Mouse (Mus musculus) hindbrain, embryonic 15.5 days (tissue): ENCODE measurements around the gene Capn10. TPM values are rescaled to one million over a fixed set of nuclear protein-coding genes. Genes with fewer than 3 reads are reported as not detected.
A peak's percentile ranks its signal among the peaks of the same experiment; 100 is the strongest.

ENCODE experiments used
- ATAC-seq: fragments of 200-750 bp; cut with Nextera tagmentation; 2 replicates; pipeline ENCODE4 v1.8.0; 2017; ENCODE audit warnings: low read depth, moderate number of reproducible peaks, moderate TSS enrichment; ENCODE audit not compliant: low FRiP score
- H3K27ac ChIP-seq: fragments of 300-500 bp; sonication (generic); replicated peaks from 2 replicates; pipeline ENCODE4 v1.5.1; 2015; ENCODE audit warnings: mild to moderate bottlenecking, inconsistent platforms
- H3K27me3 ChIP-seq: fragments of 300-500 bp; sonication (generic); 2 replicates; pipeline ENCODE4 v1.6.1; 2015; ENCODE audit warnings: control low read depth, inconsistent platforms
- H3K36me3 ChIP-seq: fragments of 300-500 bp; sonication (generic); 2 replicates; pipeline ENCODE4 v1.6.1; 2015; ENCODE audit warnings: control low read depth, inconsistent platforms
- H3K4me1 ChIP-seq: fragments of 300-500 bp; sonication (generic); replicated peaks from 2 replicates; pipeline ENCODE4 v1.6.1; 2015; ENCODE audit warnings: control low read depth, inconsistent platforms
- H3K4me2 ChIP-seq: fragments of 300-500 bp; sonication (generic); 2 replicates; pipeline ENCODE4 v1.6.1; 2015; ENCODE audit warnings: moderate library complexity, mild to moderate bottlenecking, inconsistent platforms
- H3K4me3 ChIP-seq: fragments of 300-500 bp; sonication (generic); 2 replicates; pipeline ENCODE4 v1.5.1; 2015; ENCODE audit warnings: mild to moderate bottlenecking, inconsistent platforms
- H3K9ac ChIP-seq: fragments of 300-500 bp; sonication (generic); 2 replicates; pipeline ENCODE4 v1.6.1; 2015; ENCODE audit warnings: inconsistent platforms
- H3K9me3 ChIP-seq: fragments of 300-500 bp; sonication (generic); 2 replicates; pipeline ENCODE4 v1.6.1; 2016; ENCODE audit warnings: control low read depth, inconsistent platforms
- WGBS: fragments of 180-500 bp; shearing (Covaris S2); methylation state at CpG from one replicate; pipeline ENCODE4 v1.1.7; 2015; 5-methylcytosine and 5-hydroxymethylcytosine counted together
- polyA plus RNA-seq: library from polyadenylated mRNA; unstranded; fragments of >200 nt; fragmentation: Nextera tagmentation; extraction: Ambion mirVana; gene quantifications from 2 replicates; pipeline ENCODE4 v1.2.1, GENCODE M21; 2015

Gene Capn10
- polyA plus RNA-seq: 59.2 and 62.3 TPM in 2 replicates

DNA sequence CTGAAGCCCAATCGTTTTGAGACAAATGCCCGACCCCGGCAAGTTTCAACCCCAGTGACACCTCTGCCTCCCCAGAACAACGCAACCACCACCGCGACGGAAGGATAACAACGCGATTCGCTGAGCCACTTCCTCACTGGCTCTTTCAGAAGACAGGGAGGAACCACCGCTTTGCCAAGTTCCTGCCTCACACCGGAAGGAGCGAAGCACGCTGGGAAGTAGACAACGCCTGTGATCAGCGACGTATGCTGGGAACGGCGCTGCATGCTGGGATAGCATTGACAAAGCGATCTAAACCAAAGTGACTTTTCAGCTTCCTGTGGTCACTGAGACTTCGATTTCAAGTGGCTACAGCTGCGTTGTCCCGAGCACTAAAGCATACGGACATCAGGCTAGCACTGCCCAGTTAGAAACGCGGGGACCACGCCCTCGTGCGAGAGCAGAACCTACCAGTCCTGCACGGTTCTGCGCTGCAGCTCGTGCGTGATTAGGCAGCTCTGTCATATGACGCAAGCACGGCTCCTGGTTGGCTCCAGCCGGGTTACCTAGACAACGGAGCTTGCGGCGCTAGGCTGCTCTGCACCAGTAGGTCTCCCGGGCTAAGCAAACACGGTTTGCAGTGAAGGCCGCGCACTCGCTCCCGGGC, at the start of gene Capn10:
Capn10 (plus strand) TSS at position 195 of the 646 bp plus-strand sequence.
- under 1% methylated on average over 45 of the region's 45 CpGs for WGBS
- ATAC-seq: peak; percentile 100
- H3K4me1 ChIP-seq: peaks cover 35% of the 10 kb centered on the region
- peak within 1 kb of the TSS; percentile 95 for H3K27ac ChIP-seq
- H3K9ac ChIP-seq: peak within 1 kb of the TSS; percentile 68
- peaks cover 15% of the 10 kb centered on the region for H3K36me3 ChIP-seq
- H3K4me2 ChIP-seq: peak within 1 kb of the TSS; percentile 76
- H3K27me3 ChIP-seq: no peaks in the 10 kb centered on the region
- peak within 1 kb of the TSS; percentile 61 for H3K4me3 ChIP-seq
- no peaks in the 10 kb centered on the region for H3K9me3 ChIP-seq

DNA sequence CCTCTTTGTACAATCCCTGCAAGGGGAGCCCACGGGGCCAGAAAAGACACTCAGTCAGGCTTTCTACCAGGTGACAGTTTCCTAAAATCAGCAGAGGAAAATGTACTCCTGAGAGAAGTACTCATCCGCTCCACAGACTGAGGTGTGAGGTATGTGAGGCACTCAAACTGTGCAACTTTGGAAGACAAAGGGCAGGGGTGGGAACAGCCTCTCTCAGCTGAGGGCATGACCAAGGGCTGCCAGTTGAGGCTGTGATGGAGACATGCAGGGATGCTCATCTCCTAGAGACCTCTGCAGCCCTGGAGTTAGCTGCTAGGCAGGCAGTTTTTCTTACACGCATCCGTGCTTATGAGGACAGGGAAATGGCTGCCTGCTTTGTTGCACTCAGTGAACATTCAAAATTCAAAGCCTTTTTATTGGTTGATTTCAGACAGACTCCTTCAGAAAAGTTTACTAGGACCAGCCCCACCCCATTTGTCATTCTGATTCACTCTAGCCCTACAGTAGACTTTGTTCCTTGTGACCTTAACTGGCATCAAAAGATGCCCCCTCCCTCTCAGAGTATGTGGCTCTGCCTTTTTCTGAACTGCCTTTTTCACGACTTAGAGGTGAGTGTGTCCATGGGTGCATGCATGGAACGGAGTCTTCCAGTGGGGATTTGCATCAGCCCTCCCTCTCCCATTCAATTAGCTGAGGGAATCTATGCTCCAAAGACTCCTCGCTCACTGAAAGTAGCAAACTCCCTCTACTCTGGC, 45.1 kb upstream of the Capn10 start:
- 73% methylated on average over 7 of the region's 7 CpGs for whole genome bisulfite sequencing
- H3K9ac ChIP-seq: no peak overlapping the region
- no peak for ATAC-seq

DNA sequence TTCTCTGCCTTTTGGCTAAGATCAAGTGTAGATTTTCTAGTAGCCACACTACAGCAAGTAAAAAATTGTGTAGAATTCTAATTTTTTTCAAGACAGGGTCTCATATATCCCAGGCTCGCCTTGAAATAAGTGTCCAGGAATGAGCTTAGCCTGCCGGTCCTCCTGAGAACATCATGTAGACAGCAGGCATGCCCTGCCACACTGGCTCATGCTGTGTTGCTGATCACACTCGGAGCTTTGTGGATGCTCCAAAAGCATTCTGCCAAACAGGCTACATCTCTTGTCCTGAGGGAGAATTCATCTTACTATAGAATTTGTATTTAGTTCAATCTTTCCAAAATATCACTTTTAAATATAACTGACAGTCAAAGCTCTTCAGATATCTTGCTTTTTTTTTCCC, 41.4 kb upstream of the Capn10 start:
- 66% methylated on average over 3 of the region's 3 CpGs for WGBS
- H3K4me1 ChIP-seq: no peaks in the 10 kb centered on the region
- H3K27me3 ChIP-seq: no peaks in the 10 kb centered on the region
- no peak overlapping the region for H3K9ac ChIP-seq
- no peak for ATAC-seq
- H3K4me2 ChIP-seq: no peak overlapping the region
- H3K9me3 ChIP-seq: no peaks in the 10 kb centered on the region
- no peaks in the 10 kb centered on the region for H3K36me3 ChIP-seq
- H3K27ac ChIP-seq: no peak overlapping the region
- H3K4me3 ChIP-seq: no peak overlapping the region

More for the DNA sequence above, 45.1 kb upstream of the Capn10 start:
- Histone ChIP-seq H3K9me3 (no peaks in the 10 kb centered on the region), H3K4me3 (no peak overlapping the region), H3K36me3 (no peaks in the 10 kb centered on the region), H3K27me3 (no peaks in the 10 kb centered on the region), H3K27ac (no peak overlapping the region), H3K4me1 (no peaks in the 10 kb centered on the region), H3K4me2 (no peak overlapping the region)

DNA sequence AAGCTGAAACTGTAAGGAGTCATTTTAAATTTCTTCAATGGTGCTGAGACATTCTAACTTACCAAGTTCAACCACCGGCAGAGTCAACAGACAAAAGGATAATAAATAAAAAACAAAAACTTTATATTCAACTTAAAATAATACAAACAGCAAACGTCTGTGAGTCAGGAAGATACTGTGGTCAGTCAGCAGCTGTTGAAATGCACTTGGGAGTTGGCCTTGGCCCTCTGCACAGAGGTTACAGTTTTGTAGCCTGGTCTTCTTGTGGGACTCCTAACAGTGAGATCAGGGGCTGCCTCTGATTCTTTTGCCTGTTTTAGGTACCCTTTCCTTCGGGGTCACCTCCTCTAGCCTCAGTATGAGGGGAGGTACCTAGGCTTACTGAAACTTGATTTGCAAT, 40.3 kb upstream of the Capn10 start:
- Histone ChIP-seq H3K27me3 (no peaks in the 10 kb centered on the region), H3K9me3 (no peaks in the 10 kb centered on the region), H3K4me2 (no peak overlapping the region), H3K27ac (no peak overlapping the region), H3K36me3 (no peaks in the 10 kb centered on the region), H3K4me3 (no peak overlapping the region), H3K4me1 (no peaks in the 10 kb centered on the region), H3K9ac (no peak overlapping the region)
- ATAC-seq: no peak
- WGBS: 77% methylated on average over 3 of the region's 3 CpGs

DNA sequence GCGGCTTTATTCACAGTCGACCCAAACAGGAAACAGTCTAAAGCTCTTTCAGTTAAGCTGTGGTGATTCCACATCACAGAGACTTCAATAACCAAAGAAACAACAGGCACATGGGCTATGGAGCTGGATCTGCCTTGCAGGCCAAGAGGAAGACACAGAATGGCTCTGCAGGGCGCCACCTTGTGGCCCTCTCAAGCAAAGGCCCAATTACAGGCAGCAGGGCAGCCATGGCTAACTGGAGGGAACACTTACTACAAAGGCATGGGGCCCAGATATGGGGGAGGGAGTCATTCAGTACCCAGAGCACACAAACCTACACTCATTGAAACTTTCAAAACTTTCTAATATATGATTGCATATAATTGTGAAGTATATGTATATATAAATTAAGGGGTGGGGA, 39.1 kb upstream of the Capn10 start:
- ATAC-seq: peak; percentile 78
- Histone ChIP-seq H3K9me3 (no peaks in the 10 kb centered on the region), H3K27ac (no peak overlapping the region), H3K36me3 (no peaks in the 10 kb centered on the region), H3K4me1 (no peaks in the 10 kb centered on the region), H3K27me3 (no peaks in the 10 kb centered on the region), H3K4me3 (no peak overlapping the region), H3K4me2 (no peak overlapping the region), H3K9ac (no peak overlapping the region)
- 14% methylated on average over 3 of the region's 3 CpGs for WGBS

DNA sequence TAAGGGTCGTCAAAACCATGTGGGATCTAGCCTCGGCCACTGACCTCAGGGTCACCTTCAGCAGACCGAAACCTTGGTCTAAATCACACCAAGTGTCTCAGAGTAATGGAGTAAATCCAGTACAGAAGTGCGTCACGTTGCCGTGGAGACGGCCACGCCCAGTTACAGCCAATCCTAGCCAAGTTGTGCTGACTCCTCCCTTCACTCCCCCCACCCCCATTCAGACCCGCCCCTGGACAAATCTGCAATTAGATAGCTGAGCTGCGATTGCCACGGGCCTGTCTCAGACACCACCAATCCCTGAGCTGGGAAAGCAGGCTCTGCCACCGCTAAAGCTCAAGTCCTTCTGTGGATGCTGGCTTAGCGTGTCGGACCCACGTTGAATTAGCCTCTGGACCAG, 31.4 kb upstream of the Capn10 start, which contains the start of gene Ankmy1:
Ankmy1 (minus strand) TSS at position 121 of the 400 bp plus-strand sequence.
- peak; percentile 6; the same call in 1 of the 2 replicates for ATAC-seq
- no peaks in the 10 kb centered on the region for H3K9me3 ChIP-seq
- H3K36me3 ChIP-seq: no peaks in the 10 kb centered on the region
- no peak within 1 kb of the TSS; the same call in 1 of the 2 replicates for H3K9ac ChIP-seq
- no peak within 1 kb of the TSS for H3K27ac ChIP-seq
- peak within 1 kb of the TSS; percentile 49 for H3K4me2 ChIP-seq
- H3K4me1 ChIP-seq: peaks cover 17% of the 10 kb centered on the region
- WGBS: 2% methylated on average over 15 of the region's 15 CpGs
- H3K27me3 ChIP-seq: peaks cover 10% of the 10 kb centered on the region; the same call in 1 of the 2 replicates
- peak within 1 kb of the TSS; percentile 16 for H3K4me3 ChIP-seq

DNA sequence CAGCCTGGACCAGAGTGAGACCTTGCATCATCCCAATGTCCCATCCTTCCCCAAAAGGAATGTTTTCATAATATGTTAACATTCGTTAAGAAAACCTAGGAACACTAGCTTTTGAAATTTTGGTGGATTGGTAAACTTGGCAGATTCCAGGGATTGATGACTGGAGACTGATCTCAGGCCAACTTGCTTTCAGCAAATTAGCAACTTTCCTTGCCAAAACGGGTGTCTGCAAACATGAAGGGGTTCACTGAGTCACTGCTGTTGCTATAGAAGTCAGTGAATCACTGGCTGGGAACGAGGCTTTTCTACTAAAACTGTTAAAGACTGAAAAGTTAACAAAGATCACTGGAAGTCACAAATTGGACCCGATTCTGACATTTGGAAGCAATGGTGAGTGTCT, 30.5 kb upstream of the Capn10 start:
- Histone ChIP-seq H3K27ac (no peak overlapping the region), H3K9ac (no peak overlapping the region), H3K27me3 (peaks cover 10% of the 10 kb centered on the region; the same call in 1 of the 2 replicates), H3K9me3 (no peaks in the 10 kb centered on the region), H3K4me2 (no peak overlapping the region), H3K36me3 (no peaks in the 10 kb centered on the region), H3K4me3 (no peak overlapping the region), H3K4me1 (peaks cover 21% of the 10 kb centered on the region)
- 76% methylated on average over 4 of the region's 4 CpGs for WGBS
- ATAC-seq: no peak

DNA sequence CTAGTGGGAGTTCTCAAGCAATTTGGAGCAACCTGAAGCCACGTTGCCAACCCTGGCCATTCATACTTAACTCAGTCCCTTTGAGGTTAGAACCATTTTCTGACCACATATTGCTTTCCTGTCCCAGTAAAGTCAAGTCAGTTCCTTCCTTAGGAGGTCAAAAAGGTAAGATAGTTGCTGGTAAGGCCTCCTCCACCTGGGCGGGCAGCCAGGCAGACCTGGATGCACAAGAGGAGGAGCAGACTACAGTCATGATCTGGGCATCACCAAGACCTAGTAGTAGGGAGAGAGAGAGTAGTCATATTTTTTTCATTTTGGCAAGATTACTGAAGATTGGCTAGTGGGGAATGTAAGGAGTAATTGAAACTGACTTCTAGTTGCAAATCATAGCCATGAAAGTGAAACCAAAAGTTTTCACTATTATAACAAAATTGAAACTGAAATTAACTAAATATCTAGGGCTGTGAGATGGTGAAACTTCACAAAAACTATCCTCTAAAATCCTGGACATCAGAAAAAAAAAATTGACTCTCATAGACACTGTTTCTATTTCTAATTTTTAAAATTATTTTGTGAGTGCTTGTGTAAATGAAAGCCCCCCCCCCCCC, 28.4 kb upstream of the Capn10 start:
- 90% methylated on average over 2 of the region's 2 CpGs for WGBS
- Histone ChIP-seq H3K27ac (no peak overlapping the region), H3K9ac (no peak overlapping the region), H3K36me3 (no peaks in the 10 kb centered on the region), H3K4me2 (peak overlapping the region; percentile 76; the same call in 1 of the 2 replicates), H3K4me3 (no peak overlapping the region), H3K4me1 (peaks cover 35% of the 10 kb centered on the region), H3K27me3 (peaks cover 10% of the 10 kb centered on the region; the same call in 1 of the 2 replicates), H3K9me3 (no peaks in the 10 kb centered on the region)
- no peak for ATAC-seq

DNA sequence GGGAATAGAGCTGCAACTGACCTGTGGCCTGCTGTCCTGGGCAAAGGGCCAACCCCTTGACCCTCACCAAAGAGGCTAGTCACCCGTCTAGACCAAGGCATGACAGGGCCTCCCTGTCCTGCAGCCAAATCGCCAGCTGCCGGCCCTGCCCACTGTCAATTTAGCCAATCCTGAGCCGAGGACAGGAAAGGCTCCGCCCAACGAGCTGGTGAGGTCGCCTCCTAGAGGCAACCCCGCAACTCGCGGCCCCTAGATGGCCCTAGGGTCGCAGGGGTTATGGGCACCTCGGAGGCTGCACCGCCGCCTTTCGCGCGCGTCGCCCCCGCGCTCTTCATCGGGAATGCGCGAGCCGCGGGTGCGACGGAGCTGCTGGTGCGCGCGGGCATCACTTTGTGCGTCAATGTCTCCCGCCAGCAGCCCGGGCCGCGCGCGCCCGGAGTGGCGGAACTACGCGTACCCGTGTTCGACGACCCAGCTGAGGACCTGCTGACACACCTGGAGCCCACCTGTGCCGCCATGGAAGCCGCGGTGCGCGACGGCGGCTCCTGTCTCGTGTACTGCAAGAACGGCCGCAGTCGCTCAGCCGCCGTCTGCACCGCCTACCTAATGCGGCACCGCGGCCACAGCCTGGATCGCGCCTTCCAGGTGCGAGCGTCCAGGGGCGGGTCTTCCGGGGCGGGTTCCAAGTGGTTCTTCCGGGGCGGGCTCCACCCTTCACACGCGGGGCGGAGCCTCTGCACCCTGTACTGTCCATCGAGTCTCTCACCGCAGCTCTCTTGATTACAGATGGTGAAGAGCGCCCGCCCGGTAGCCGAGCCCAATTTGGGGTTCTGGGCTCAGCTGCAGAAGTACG, 27.2 kb upstream of the Capn10 start, which contains the start of gene Dusp28:
Dusp28 (plus strand) TSS at position 203 of the 853 bp plus-strand sequence.
- peak; percentile 90 for ATAC-seq
- no peaks in the 10 kb centered on the region for H3K36me3 ChIP-seq
- peak within 1 kb of the TSS; percentile 71 for H3K4me3 ChIP-seq
- peak within 1 kb of the TSS; percentile 76 for H3K4me2 ChIP-seq
- under 1% methylated on average over 81 of the region's 81 CpGs for WGBS
- peak within 1 kb of the TSS; percentile 61 for H3K9ac ChIP-seq
- H3K9me3 ChIP-seq: no peaks in the 10 kb centered on the region
- peaks cover 5% of the 10 kb centered on the region; the same call in 1 of the 2 replicates for H3K27me3 ChIP-seq
- peaks cover 43% of the 10 kb centered on the region for H3K4me1 ChIP-seq
- peak within 1 kb of the TSS; percentile 92 for H3K27ac ChIP-seq

DNA sequence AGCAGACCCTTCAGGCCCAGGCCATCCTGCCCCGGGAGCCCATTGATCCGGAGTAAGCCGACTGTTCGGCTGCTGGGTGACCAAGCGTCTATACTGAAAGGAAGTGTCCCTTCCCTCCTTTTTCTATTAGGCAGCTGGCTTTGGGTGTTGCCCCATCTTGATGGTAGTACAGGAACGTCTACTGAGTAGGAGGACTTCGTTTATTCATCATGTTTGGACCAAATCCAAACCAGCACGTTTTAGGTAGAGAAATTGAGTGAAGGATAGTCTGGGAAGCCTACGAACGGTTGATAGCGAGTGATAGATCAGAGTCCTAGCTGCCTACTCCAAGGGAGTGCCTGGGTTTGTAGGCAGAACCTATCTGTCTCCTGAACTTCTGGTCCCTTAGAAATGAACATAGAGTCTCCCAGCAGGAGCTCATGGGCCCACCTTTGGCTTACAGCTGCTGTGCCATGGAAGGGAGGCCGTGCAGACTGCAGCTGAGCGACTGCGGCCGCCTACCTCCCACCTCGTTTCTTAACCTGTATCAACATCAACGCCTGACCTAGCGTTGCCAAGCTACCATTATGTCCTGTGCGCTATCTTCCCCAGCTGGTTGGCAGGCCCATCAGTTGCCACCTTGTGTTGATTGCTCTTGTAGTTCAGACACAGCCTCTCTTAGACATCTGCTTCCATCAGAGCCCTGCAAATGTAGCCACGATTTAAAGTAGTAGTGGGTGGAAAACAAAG, 26.4 kb upstream of the Capn10 start:
- Histone ChIP-seq H3K9ac (peak overlapping the region; percentile 61), H3K4me1 (peaks cover 45% of the 10 kb centered on the region), H3K4me3 (peak overlapping the region; percentile 71), H3K9me3 (no peaks in the 10 kb centered on the region), H3K36me3 (no peaks in the 10 kb centered on the region), H3K27me3 (no peaks in the 10 kb centered on the region), H3K27ac (peak overlapping the region; percentile 92), H3K4me2 (peak overlapping the region; percentile 76)
- peak; percentile 10 for ATAC-seq
- WGBS: 39% methylated on average over 20 of the region's 20 CpGs

DNA sequence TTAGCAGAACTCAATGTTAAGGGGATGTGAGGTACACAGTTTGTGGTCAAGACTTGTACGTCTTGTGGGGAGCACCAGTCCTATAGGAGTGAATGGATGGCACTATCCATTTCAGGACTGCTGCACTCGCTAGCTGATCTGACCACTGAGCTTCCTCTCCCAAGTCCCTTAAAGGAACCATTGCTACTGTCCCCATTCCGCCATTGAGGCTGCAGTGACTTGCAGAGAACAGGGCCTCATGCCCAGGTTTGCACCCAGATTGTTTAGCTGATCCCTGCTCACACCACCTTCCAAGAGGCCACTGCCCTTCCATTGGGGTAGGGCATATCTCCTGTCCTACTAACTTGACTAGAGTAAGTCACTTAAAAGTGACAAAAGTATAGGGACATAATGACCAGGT, 25.5 kb upstream of the Capn10 start:
- H3K4me2 ChIP-seq: no peak overlapping the region
- H3K27me3 ChIP-seq: no peaks in the 10 kb centered on the region
- WGBS: 92% methylated on average over 3 of the region's 3 CpGs
- H3K4me3 ChIP-seq: no peak overlapping the region
- H3K9ac ChIP-seq: no peak overlapping the region
- peaks cover 47% of the 10 kb centered on the region for H3K4me1 ChIP-seq
- H3K36me3 ChIP-seq: no peaks in the 10 kb centered on the region
- no peak overlapping the region for H3K27ac ChIP-seq
- ATAC-seq: no peak
- no peaks in the 10 kb centered on the region for H3K9me3 ChIP-seq
